Mouse (Mus musculus) hindbrain, embryonic 16.5 days (tissue): ENCODE measurements at regions not wholly inside any gene's neighbourhood (a gene's known extent, or its start where the extent isn't known, plus 50 kb on each side); places are given as distances from the start of the nearest gene placed in this dataset.

ENCODE experiments used
- ATAC-seq: fragments of 200-750 bp; cut with Nextera tagmentation; 2 replicates; pipeline ENCODE4 v1.8.0; 2017; ENCODE audit warnings: moderate TSS enrichment, moderate library complexity
- H3K27ac ChIP-seq: fragments of 300-500 bp; sonication (generic); 2 replicates; pipeline ENCODE4 v1.5.1; 2014; ENCODE audit warnings: low read depth, mild to moderate bottlenecking, control low read depth, low read length, moderate library complexity
- H3K27me3 ChIP-seq: fragments of 300-500 bp; sonication (generic); replicated peaks from 2 replicates; pipeline ENCODE4 v1.6.1; 2014; ENCODE audit warnings: low read length; ENCODE audit not compliant: control insufficient read depth, insufficient read depth
- H3K36me3 ChIP-seq: fragments of 300-500 bp; sonication (generic); 2 replicates; pipeline ENCODE4 v1.6.1; 2014; ENCODE audit warnings: mild to moderate bottlenecking, low read length, moderate library complexity, mixed read lengths; ENCODE audit not compliant: control insufficient read depth, insufficient read depth
- H3K4me1 ChIP-seq: fragments of 300-500 bp; sonication (generic); 2 replicates; pipeline ENCODE4 v1.6.1; 2014; ENCODE audit warnings: low read depth, low read length; ENCODE audit not compliant: control insufficient read depth, insufficient read depth
- H3K4me2 ChIP-seq: fragments of 300-500 bp; sonication (generic); 2 replicates; pipeline ENCODE4 v1.6.1; 2014; ENCODE audit warnings: mild to moderate bottlenecking, low read length, control low read depth, moderate library complexity
- H3K4me3 ChIP-seq: fragments of 300-500 bp; sonication (generic); 2 replicates; pipeline ENCODE4 v1.5.1; 2014; ENCODE audit warnings: mild to moderate bottlenecking, low read length, control low read depth, moderate library complexity
- H3K9ac ChIP-seq: fragments of 300-500 bp; sonication (generic); 2 replicates; pipeline ENCODE4 v1.6.1; 2014; ENCODE audit warnings: low read depth, mild to moderate bottlenecking, control low read depth, low read length, moderate library complexity
- H3K9me3 ChIP-seq: fragments of 300-500 bp; sonication (generic); 2 replicates; pipeline ENCODE4 v1.6.1; 2014; ENCODE audit warnings: mild to moderate bottlenecking, low read length, moderate library complexity; ENCODE audit not compliant: control insufficient read depth
- WGBS: fragments of 180-500 bp; shearing (Covaris S2); extraction: QIAGEN DNeasy Blood & Tissue Kit; methylation state at CpG from one replicate; pipeline ENCODE4 v1.1.7; 2014; 5-methylcytosine and 5-hydroxymethylcytosine counted together

DNA sequence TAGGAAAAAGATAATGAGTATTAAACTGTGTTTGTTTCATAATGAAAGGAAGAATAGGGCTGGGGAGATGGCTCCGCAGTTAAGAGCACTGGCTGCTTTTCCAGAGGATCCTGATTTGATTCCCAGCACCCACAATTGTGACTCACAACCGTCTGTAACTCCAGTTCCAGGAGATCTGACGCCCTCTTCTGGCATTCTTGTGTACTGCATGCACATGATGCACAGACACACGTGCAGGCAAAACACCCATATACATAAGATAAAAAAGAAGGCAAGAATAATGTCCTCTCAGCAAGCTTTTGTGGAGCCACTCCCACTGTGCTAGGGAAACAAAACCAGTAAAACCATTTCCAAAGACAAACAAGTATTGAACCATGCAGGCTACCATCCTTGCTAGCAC lies 261.0 kb upstream of the Jmjd1c start:
- H3K9me3 ChIP-seq = no peaks in the 10 kb centered on the region
- H3K4me2 ChIP-seq = no peak overlapping the region
- no peak for ATAC-seq
- no peak overlapping the region for H3K9ac ChIP-seq
- 78% methylated on average over 4 of the region's 4 CpGs for WGBS
- H3K4me3 ChIP-seq = no peak overlapping the region
- H3K27me3 ChIP-seq = no peaks in the 10 kb centered on the region
- no peak overlapping the region for H3K27ac ChIP-seq
- H3K36me3 ChIP-seq = no peaks in the 10 kb centered on the region
- no peaks in the 10 kb centered on the region for H3K4me1 ChIP-seq

DNA sequence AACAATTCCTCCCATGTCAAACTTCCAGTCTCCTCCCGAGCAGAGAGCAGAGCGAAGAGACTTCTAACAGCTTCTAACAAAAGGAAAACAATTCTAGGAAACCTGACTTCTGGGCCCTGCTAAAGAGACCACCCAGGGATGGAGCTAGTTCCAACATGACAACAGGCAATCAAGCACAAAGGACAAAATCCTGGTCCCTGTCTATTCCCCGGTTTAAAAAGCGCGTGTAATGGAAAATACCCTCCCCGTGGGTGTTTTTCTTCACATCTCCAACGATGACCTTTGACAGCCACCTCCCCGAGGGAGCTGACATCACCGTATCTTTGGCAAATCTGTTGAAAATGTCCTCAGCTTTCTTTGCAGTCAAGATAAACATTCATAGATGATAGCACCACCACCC lies 256.9 kb upstream of the Jmjd1c start:
- no peak for ATAC-seq
- WGBS = 40% methylated on average over 9 of the region's 9 CpGs
- Histone ChIP-seq H3K36me3 (no peaks in the 10 kb centered on the region), H3K9ac (no peak overlapping the region), H3K4me3 (no peak overlapping the region), H3K4me2 (no peak overlapping the region), H3K27ac (no peak overlapping the region), H3K4me1 (no peaks in the 10 kb centered on the region), H3K9me3 (no peaks in the 10 kb centered on the region), H3K27me3 (no peaks in the 10 kb centered on the region)

DNA sequence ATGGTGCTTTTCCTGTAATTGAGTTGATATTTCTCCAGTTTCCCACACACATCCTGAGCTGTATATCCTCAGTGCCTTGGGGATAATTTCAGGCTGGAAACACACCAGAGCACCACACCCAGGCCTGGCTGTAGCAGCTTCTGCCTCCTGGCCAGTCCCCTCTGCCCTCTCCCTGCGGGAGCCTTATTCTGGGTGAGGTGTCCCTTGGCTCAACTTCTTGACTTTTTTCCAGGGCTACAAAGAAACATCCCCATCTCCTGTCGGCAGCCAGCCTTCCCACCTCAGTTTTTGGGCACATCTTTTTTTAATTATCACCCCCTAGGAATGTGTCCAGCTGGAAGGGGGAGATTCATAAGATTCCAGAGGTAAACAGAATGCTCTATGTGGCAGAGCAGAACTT lies 252.7 kb upstream of the Jmjd1c start:
- ATAC-seq = no peak
- WGBS = 76% methylated on average over 2 of the region's 2 CpGs

DNA sequence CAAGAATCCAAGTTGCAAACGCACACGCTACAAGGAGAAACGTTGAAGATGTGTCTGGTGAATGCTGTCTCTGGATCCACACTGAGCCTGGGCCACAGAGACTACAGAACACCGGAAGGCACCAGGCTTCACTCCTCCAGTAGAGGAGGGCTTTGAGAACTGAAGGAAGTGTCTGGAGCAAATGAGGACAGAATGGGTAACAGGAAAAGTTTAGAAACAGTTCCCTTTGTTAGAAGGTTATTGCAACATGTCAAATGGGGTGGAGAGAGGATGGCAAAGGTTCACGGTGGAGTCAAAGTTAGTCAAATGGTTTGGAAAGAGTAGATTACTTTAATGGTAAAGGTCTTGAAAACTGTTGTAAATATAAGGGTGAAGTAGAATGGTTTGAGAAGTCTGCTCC lies 247.1 kb upstream of the Jmjd1c start:
- no peak overlapping the region for H3K4me2 ChIP-seq
- WGBS = 89% methylated on average over 5 of the region's 5 CpGs
- no peak for ATAC-seq
- H3K27ac ChIP-seq = no peak overlapping the region
- H3K9me3 ChIP-seq = no peaks in the 10 kb centered on the region
- H3K9ac ChIP-seq = no peak overlapping the region
- no peaks in the 10 kb centered on the region for H3K27me3 ChIP-seq
- H3K4me1 ChIP-seq = peaks cover 2% of the 10 kb centered on the region
- no peaks in the 10 kb centered on the region for H3K36me3 ChIP-seq
- H3K4me3 ChIP-seq = no peak overlapping the region

More for the DNA sequence above, 252.7 kb upstream of the Jmjd1c start:
- Histone ChIP-seq H3K4me1 (no peaks in the 10 kb centered on the region), H3K36me3 (no peaks in the 10 kb centered on the region), H3K27me3 (no peaks in the 10 kb centered on the region), H3K9ac (no peak overlapping the region), H3K9me3 (no peaks in the 10 kb centered on the region), H3K27ac (no peak overlapping the region), H3K4me3 (no peak overlapping the region), H3K4me2 (no peak overlapping the region)

- Histone ChIP-seq H3K4me3 (no peak overlapping the region), H3K9ac (no peak overlapping the region), H3K4me2 (no peak overlapping the region), H3K4me1 (peaks cover 2% of the 10 kb centered on the region), H3K9me3 (no peaks in the 10 kb centered on the region), H3K36me3 (no peaks in the 10 kb centered on the region), H3K27me3 (no peaks in the 10 kb centered on the region), H3K27ac (no peak overlapping the region)
- no peak for ATAC-seq
- 54% methylated on average over 6 of the region's 6 CpGs for WGBS
Observed at GRCm38 (mm10) chr10:66849681-66850080, 246.2 kb upstream of the Jmjd1c start.

DNA sequence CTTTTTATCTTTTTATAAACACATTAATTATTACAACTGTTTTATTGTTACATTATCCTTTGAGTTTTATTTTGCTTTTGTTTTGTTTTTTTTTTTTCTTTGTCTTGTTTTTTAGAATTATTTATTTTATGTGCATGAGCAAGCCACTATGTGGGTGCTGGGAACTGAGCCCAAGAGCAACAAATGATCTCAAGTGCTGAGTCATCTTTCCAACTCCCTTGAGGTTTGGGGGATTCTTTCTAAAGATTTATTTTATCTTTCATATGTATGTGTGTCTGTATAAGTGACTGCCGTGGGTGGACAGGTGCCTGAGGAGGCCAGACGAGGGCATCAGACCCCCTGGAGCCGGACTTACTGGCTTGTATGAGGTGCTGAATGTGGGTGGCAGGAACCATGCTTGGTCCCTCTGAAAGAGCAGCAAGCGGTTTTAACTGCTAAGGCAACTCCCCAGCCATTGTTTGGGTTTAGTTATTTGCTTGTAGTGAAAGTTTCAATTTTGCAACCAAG lies 244.9 kb upstream of the Jmjd1c start:
- H3K4me1 ChIP-seq = peaks cover 2% of the 10 kb centered on the region
- no peak overlapping the region for H3K4me2 ChIP-seq
- H3K4me3 ChIP-seq = no peak overlapping the region
- no peak overlapping the region for H3K27ac ChIP-seq
- no peaks in the 10 kb centered on the region for H3K27me3 ChIP-seq
- no peaks in the 10 kb centered on the region for H3K36me3 ChIP-seq
- no peak for ATAC-seq
- WGBS = 72% methylated on average over 4 of the region's 4 CpGs
- no peaks in the 10 kb centered on the region for H3K9me3 ChIP-seq
- H3K9ac ChIP-seq = no peak overlapping the region

- Histone ChIP-seq H3K27ac (no peak overlapping the region), H3K4me1 (peaks cover 2% of the 10 kb centered on the region), H3K4me2 (no peak overlapping the region), H3K36me3 (no peaks in the 10 kb centered on the region), H3K9ac (no peak overlapping the region), H3K9me3 (no peaks in the 10 kb centered on the region), H3K27me3 (no peaks in the 10 kb centered on the region), H3K4me3 (no peak overlapping the region)
- ATAC-seq = no peak
- 86% methylated on average over 5 of the region's 5 CpGs for WGBS
Observed at GRCm38 (mm10) chr10:66851841-66852240, 244.1 kb upstream of the Jmjd1c start.

- Histone ChIP-seq H3K9ac (no peak overlapping the region), H3K9me3 (no peaks in the 10 kb centered on the region), H3K4me2 (no peak overlapping the region), H3K4me3 (no peak overlapping the region), H3K36me3 (no peaks in the 10 kb centered on the region), H3K27me3 (no peaks in the 10 kb centered on the region), H3K27ac (no peak overlapping the region), H3K4me1 (peaks cover 2% of the 10 kb centered on the region)
- no peak for ATAC-seq
- 54% methylated on average over 5 of the region's 5 CpGs for WGBS
Observed at GRCm38 (mm10) chr10:66852708-66853107, 243.2 kb upstream of the Jmjd1c start.

DNA sequence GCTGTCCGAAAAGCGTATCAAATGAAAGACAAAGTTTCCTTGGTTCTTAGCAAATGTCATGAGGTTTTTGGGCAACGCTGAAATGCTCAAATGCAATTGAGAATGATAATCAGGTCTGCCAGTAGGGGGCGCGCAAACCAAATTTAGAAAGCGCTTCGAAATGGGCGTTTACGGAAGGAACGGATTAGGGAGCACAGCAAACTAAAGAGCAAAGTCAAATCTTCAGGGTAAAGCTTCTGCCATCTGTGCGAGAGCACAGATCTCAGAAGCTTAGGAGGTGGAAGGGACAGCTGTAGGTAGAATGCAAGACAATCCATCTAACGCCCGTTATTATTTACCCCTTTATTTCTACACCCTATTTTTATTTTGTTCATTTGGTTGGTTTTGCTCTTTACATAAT lies 242.7 kb upstream of the Jmjd1c start:
- ATAC-seq = peak; percentile 70; the same call in 1 of the 2 replicates
- H3K4me2 ChIP-seq = peak overlapping the region; percentile 47
- no peak overlapping the region for H3K4me3 ChIP-seq
- H3K27ac ChIP-seq = no peak overlapping the region
- H3K9ac ChIP-seq = 0 out of 2 replicates have a peak overlapping the region, but pooled peaks have one; percentile 11
- peaks cover 2% of the 10 kb centered on the region for H3K4me1 ChIP-seq
- H3K36me3 ChIP-seq = no peaks in the 10 kb centered on the region
- H3K9me3 ChIP-seq = no peaks in the 10 kb centered on the region
- WGBS = 9% methylated on average over 13 of the region's 13 CpGs
- H3K27me3 ChIP-seq = no peaks in the 10 kb centered on the region

DNA sequence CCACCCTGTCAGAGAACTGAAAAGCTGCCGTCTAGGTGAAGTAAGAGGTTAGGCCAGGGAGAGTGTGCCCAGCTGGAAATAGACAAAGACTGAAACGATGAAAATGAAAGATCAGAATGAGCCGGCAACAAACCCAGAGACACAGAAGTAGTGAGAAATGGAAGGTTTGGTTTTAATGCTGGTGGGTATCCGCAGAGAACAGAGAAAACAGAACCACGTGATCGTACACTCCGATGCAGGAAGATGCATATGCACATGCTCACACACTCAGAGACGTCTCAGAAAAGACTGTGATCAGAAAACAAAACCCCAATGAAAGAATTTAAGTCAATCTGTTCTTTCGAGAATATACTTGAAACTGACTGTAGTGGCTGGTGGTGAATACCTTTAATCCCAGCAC lies 241.0 kb upstream of the Jmjd1c start:
- Histone ChIP-seq H3K4me2 (no peak overlapping the region), H3K27ac (no peak overlapping the region), H3K9me3 (no peaks in the 10 kb centered on the region), H3K4me3 (no peak overlapping the region), H3K9ac (no peak overlapping the region), H3K4me1 (peaks cover 2% of the 10 kb centered on the region), H3K36me3 (no peaks in the 10 kb centered on the region), H3K27me3 (no peaks in the 10 kb centered on the region)
- 89% methylated on average over 9 of the region's 9 CpGs for WGBS
- no peak for ATAC-seq
